Mouse (Mus musculus): ENCODE data around the gene Hip1. TPM values are rescaled to one million over a fixed set of nuclear protein-coding genes. Genes with fewer than 3 reads are reported as not detected.

The Hip1 gene
- polyA plus RNA-seq, 1 experiment, result 0.51 TPM

DNA sequence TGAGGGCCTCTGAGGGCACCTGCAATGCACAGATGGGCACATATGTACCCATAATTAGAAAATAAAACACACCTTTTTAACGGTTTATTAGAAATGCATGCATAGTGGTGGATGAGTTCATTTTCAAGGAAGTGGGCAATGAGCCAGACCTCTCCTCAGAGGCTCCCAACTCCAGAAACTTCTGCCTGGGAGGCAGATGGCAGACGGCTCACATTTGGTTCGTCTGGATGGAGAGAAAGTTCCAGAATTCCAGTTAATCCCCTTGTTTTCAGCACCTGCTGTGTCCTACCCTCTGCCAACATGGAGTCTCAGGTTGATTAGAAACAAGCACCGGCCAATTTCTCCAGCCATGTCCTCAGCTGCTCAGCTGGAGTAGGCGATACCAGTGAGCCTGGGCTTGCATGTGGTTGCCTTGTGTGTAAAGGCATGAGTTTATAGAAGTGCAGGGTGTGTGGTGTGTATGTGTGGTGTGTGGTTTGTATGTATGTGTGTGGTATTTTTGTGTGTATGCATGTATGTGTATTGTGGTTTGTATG lies 27.5 kb downstream of the Hip1 start:
- H3K36me3 ChIP-seq (replicated peaks; ENCODE audit: low read length), result peaks cover 9% of the 10 kb centered on the region
- no peak overlapping the region for H3K4me3 ChIP-seq (replicated peaks)
- TF ChIP-seq GATA1 (IDR thresholded peaks at IDR 0.05; ENCODE audit: borderline replicate concordance, low read length), result no peak
- TF ChIP-seq FLI1 (IDR thresholded peaks at IDR 0.05; ENCODE audit: low read length), result no peak
- peaks cover 32% of the 10 kb centered on the region for H3K9me3 ChIP-seq
- H3K27me3 ChIP-seq (replicated peaks), result peaks cover 5% of the 10 kb centered on the region
- peaks cover 9% of the 10 kb centered on the region for H3K4me1 ChIP-seq

DNA sequence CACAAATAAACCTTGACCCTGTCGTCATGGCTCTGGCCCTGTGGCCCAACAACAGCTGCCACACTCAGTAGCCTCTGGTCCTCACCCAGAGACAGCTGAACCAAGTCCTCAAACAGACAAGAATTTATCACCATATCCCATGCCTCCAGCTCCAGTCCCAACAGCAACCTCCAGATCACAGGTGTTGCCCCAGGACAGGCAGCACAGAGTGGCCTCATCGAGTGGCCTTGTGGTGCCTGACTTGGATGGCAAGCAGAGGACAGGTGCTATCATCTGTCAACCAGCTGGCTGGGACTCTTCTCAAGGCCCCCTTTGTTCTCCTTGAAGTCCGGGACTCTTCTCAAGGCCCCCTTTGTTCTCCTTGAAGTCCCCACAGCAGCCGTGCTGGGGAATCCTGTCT lies 31.8 kb downstream of the Hip1 start:
- Histone ChIP-seq H3K4me3 (replicated peaks) (no peak overlapping the region), H3K4me1 (no peaks in the 10 kb centered on the region), H3K27me3 (replicated peaks) (peaks cover 5% of the 10 kb centered on the region), H3K36me3 (replicated peaks; ENCODE audit: low read length) (peaks cover 9% of the 10 kb centered on the region), H3K9me3 (peaks cover 32% of the 10 kb centered on the region)
- TF ChIP-seq FLI1 (IDR thresholded peaks at IDR 0.05; ENCODE audit: low read length) (no peak), GATA1 (IDR thresholded peaks at IDR 0.05; ENCODE audit: borderline replicate concordance, low read length) (no peak)

DNA sequence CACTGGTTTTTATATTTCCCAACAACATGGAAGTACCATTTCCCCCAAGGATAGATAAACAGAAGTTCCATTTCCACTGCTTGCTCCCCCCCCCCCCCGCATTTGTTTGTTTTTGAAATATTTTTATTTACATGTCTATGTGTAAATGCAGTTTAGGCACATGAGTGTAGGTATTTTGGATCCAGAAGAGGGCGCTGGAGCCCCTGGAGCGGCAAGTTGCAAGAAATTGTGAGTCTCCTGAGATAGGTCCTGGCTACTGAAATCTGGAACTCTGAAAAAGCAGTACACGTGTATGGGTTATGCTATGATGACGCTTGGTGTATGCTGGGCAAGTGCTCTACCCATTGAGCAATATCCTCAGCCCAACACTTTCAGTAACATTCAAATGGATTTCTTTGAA lies 33.8 kb downstream of the Hip1 start:
- Histone ChIP-seq H3K4me3 (replicated peaks) (no peak overlapping the region), H3K27me3 (replicated peaks) (peaks cover 5% of the 10 kb centered on the region), H3K36me3 (replicated peaks; ENCODE audit: low read length) (peaks cover 8% of the 10 kb centered on the region), H3K4me1 (no peaks in the 10 kb centered on the region), H3K9me3 (peaks cover 22% of the 10 kb centered on the region)
- TF ChIP-seq FLI1 (IDR thresholded peaks at IDR 0.05; ENCODE audit: low read length) (no peak), GATA1 (IDR thresholded peaks at IDR 0.05; ENCODE audit: borderline replicate concordance, low read length) (no peak)

DNA sequence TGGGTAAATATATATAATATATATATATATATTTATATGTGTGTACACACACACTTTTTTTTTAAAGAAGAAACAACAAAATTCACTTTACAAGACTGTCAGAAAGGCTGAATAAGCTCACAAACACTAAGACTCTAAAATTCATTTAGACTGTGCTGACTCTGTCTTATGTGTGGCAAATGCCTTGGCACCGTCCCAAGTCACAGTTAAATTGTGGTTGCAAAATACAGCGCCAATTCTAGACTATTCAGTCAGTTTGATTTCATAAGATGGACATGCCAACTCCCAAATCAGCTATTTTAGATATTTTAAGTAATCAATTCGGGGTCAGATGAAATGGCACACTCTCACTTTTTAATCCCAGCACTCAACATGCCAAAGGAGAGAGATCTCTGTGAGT lies 36.6 kb downstream of the Hip1 start:
- TF ChIP-seq GATA1 (IDR thresholded peaks at IDR 0.05; ENCODE audit: borderline replicate concordance, low read length) (no peak), FLI1 (IDR thresholded peaks at IDR 0.05; ENCODE audit: low read length) (no peak)
- Histone ChIP-seq H3K4me1 (0 out of 2 replicates have a peak, but pooled peaks cover 3% of the 10 kb centered on the region), H3K4me3 (replicated peaks) (no peak overlapping the region), H3K36me3 (replicated peaks; ENCODE audit: low read length) (no peaks in the 10 kb centered on the region), H3K9me3 (peaks cover 5% of the 10 kb centered on the region; the same call in 1 of the 2 replicates), H3K27me3 (replicated peaks) (peaks cover 2% of the 10 kb centered on the region)

DNA sequence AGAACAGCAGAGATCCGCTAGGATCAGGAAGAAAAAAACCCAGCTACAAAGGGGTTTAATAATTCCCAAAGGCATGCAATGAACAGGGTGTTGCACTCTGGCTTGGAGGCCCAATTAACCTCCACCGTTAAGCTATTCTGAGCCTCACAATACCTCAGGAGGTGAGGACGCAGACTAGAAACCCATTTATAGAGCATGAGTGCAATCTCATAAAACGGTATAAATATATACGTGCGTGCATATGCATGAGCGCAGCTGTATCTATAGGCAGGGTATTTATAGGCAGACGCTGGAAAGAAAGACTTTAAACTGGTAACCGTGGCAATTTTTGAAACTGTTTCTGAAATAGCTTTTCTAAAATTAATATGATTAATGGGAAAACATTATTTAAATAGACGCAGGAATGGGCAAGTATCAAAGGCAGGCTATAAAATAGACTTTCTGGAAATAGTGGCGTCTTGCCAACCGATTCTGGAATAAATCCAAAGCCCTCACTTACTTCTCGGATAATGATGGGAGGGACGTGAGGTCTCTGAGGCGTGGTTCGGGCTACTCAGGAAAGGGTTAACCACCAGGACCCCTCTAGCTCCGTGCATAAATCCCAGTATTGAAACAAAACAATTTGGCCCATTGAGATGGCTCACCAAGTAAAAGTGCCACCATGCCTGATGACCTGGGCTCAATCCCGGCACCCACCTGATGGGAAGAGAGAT lies 37.2 kb downstream of the Hip1 start:
- no peaks in the 10 kb centered on the region for H3K36me3 ChIP-seq (replicated peaks; ENCODE audit: low read length)
- TF ChIP-seq GATA1 (IDR thresholded peaks at IDR 0.05; ENCODE audit: borderline replicate concordance, low read length) (no peak), FLI1 (IDR thresholded peaks at IDR 0.05; ENCODE audit: low read length) (no peak)
- no peak overlapping the region for H3K4me3 ChIP-seq (replicated peaks)

DNA sequence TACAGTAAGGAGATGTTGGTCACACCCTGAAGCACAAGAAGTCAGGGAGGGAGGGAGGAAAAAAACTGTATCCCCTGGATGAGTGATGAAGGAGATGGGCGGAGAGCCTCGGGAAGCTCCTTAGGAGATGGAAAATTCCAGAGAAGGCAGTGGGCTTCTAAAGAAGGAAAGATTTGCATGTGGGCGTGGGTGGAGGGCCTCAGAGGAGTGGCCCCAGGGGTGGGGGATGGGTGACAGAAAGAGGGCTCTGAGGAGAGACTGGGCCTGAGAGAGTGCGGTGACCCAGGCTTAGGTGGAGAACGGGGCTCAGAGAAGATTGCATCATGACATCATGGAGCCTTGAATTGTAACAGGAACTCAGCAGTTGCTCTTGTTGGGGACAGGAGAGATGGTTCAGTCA lies 39.5 kb downstream of the Hip1 start:
- peaks cover 5% of the 10 kb centered on the region; the same call in 1 of the 2 replicates for H3K9me3 ChIP-seq
- no peaks in the 10 kb centered on the region for H3K36me3 ChIP-seq (replicated peaks; ENCODE audit: low read length)
- 0 out of 2 replicates have a peak, but pooled peaks cover 3% of the 10 kb centered on the region for H3K4me1 ChIP-seq
- no peaks in the 10 kb centered on the region for H3K27me3 ChIP-seq (replicated peaks)
- H3K4me3 ChIP-seq (replicated peaks), result no peak overlapping the region
- TF ChIP-seq FLI1 (IDR thresholded peaks at IDR 0.05; ENCODE audit: low read length) (no peak), GATA1 (IDR thresholded peaks at IDR 0.05; ENCODE audit: borderline replicate concordance, low read length) (no peak)

More for the DNA sequence above, 37.2 kb downstream of the Hip1 start:
- Histone ChIP-seq H3K9me3 (peaks cover 5% of the 10 kb centered on the region; the same call in 1 of the 2 replicates), H3K27me3 (replicated peaks) (no peaks in the 10 kb centered on the region), H3K4me1 (0 out of 2 replicates have a peak, but pooled peaks cover 3% of the 10 kb centered on the region)

DNA sequence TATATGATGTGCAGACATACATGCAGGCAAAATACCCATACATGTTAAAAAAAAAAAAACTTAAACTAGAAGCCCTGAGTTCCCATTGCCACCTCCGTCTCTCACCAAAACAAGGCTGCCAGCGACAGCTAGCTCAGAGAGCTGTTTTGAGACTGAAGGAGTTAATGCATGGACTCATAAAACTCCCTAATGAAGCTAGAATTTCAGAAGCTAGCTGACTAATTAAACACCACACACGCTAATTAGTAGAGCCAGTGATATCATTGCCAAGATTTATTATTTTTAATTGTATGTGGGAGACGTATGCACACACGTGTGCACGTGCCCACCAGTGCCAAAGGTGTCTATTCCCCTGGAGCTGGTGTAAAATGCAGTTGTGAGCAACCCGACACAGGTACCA lies 42.0 kb downstream of the Hip1 start:
- TF ChIP-seq GATA1 (IDR thresholded peaks at IDR 0.05; ENCODE audit: borderline replicate concordance, low read length), result no peak
- no peak for TF ChIP-seq FLI1 (IDR thresholded peaks at IDR 0.05; ENCODE audit: low read length)
- Histone ChIP-seq H3K36me3 (replicated peaks; ENCODE audit: low read length) (no peaks in the 10 kb centered on the region), H3K4me3 (replicated peaks) (no peak overlapping the region), H3K9me3 (peaks cover 8% of the 10 kb centered on the region), H3K4me1 (0 out of 2 replicates have a peak, but pooled peaks cover 3% of the 10 kb centered on the region), H3K27me3 (replicated peaks) (peaks cover 2% of the 10 kb centered on the region)

DNA sequence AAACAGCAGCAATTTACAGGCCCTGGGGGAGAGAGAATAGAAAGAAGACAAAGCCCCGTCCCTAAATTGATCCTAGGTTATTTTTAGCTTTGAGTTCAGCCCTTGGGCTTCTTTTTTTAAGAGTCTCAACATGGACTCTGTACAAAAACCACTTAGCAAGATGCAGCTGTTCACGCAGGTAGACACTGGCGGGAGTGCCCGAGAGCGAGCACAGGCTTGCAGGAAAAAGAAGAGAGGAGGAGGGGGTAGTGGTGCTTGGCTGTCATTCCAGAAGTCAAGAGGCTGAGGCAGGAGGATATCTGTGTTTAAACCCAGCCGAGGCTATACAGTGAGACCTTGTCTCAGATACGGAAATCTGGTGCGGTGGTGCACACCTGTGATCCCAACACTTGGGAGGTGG lies 42.9 kb downstream of the Hip1 start:
- Histone ChIP-seq H3K4me1 (0 out of 2 replicates have a peak, but pooled peaks cover 3% of the 10 kb centered on the region), H3K36me3 (replicated peaks; ENCODE audit: low read length) (no peaks in the 10 kb centered on the region), H3K4me3 (replicated peaks) (no peak overlapping the region), H3K9me3 (peaks cover 8% of the 10 kb centered on the region), H3K27me3 (replicated peaks) (peaks cover 2% of the 10 kb centered on the region)
- TF ChIP-seq FLI1 (IDR thresholded peaks at IDR 0.05; ENCODE audit: low read length) (no peak), GATA1 (IDR thresholded peaks at IDR 0.05; ENCODE audit: borderline replicate concordance, low read length) (no peak)

DNA sequence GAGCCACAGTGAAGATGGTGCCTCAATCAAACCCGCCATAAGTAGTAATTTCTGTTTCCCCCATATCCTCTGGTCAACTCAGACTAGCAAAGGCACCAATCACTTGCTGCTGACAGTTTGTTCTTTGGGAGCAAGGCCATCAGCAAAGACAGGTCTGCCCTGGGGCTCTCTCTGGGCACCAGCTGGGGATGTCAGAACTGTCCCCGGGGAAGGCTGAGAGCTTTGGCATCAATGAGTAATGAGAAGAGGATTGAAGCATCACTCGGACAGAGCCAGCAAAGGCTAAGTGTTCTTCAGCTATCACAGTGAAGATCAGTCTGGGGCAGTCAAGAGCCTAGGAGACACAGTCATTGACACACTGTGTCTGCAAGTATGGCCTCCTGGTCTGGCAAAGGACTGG lies 46.0 kb downstream of the Hip1 start:
- no peaks in the 10 kb centered on the region for H3K36me3 ChIP-seq (replicated peaks; ENCODE audit: low read length)
- H3K4me3 ChIP-seq (replicated peaks), result no peak overlapping the region
- H3K27me3 ChIP-seq (replicated peaks), result peaks cover 2% of the 10 kb centered on the region
- TF ChIP-seq FLI1 (IDR thresholded peaks at IDR 0.05; ENCODE audit: low read length) (no peak), GATA1 (IDR thresholded peaks at IDR 0.05; ENCODE audit: borderline replicate concordance, low read length) (no peak)
- no peaks in the 10 kb centered on the region for H3K4me1 ChIP-seq
- peaks cover 6% of the 10 kb centered on the region; the same call in 1 of the 2 replicates for H3K9me3 ChIP-seq

DNA sequence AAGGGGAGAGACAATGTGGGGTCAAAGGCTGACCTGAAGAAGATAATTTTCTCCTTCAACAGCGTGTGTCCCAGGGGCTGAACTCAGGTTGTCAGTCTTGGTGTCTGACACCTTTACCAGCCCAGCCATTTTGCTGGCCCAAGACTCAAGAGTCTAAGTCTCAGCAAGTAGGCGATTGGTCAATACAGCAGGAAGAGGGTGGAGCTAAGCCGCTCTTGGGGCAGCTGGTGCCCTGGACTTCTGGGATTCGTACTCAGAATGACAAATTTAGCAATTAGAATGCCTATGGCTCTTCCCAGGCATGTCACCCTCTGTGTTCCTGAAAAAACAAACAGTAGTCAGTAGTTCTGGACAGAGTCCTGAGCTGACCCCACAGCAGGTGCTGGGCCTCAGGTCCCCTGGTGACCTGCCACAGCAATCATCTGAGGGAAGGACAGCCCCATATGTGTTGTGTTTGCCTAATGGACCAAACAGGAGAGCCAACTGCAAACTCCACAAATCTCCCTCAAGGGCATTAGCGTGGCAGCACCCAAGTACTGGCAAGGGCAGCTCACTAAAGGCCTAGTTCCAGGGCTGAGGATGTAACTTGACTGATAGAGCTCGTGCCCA lies 47.5 kb downstream of the Hip1 start:
- Histone ChIP-seq H3K36me3 (replicated peaks; ENCODE audit: low read length) (no peaks in the 10 kb centered on the region), H3K4me3 (replicated peaks) (no peak overlapping the region), H3K4me1 (no peaks in the 10 kb centered on the region), H3K9me3 (peaks cover 6% of the 10 kb centered on the region; the same call in 1 of the 2 replicates), H3K27me3 (replicated peaks) (peaks cover 3% of the 10 kb centered on the region)
- TF ChIP-seq GATA1 (IDR thresholded peaks at IDR 0.05; ENCODE audit: borderline replicate concordance, low read length) (no peak), FLI1 (IDR thresholded peaks at IDR 0.05; ENCODE audit: low read length) (no peak)
